Mouse (Mus musculus) E14TG2a.4 (cell line): ENCODE results near the gene H2-Q1.

Experiments used
- CTCF ChIP-seq: conservative IDR thresholded peaks from 2 replicates; pipeline ENCODE4 v1.5.1; 2014; ENCODE audit warnings: low read length
- NANOG ChIP-seq: IDR thresholded peaks from 2 replicates; pipeline ENCODE4 v1.6.1; 2014; ENCODE audit warnings: borderline replicate concordance, low read length, mixed read lengths
- POU5F1 ChIP-seq: IDR thresholded peaks from 2 replicates; pipeline ENCODE4 v1.6.1; 2014; ENCODE audit warnings: low read length, borderline replicate concordance

DNA sequence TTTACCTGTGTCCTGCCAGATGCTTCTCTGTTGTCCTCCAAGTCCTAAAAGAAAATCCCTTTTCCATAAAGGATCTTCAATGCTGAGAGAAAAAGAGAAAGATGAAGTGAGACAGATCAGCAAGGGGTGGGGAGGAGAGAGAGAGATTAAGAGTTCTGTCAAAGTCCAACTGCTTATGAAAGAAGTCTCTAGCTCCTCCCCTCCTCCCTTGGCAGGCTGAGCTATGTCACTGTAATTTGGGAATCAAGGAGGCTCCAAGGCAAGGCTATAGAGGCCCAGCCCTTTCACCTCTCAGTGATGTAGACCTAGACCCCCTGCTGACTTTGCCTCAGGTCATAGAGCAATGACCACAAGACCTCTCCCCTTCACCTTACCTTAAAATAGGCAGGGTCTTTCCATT, 34.8 kb upstream of the H2-Q1 start:
- TF ChIP-seq CTCF (no peak), POU5F1 (no peak), NANOG (no peak)
